Mouse (Mus musculus) liver, postnatal 0 days (tissue): ENCODE measurements around the gene Olfr123. TPM values are rescaled to one million over a fixed set of nuclear protein-coding genes. Genes with fewer than 3 reads are reported as not detected.

ENCODE experiments used
- ATAC-seq: fragments of 200-750 bp; cut with Nextera tagmentation; 2 replicates; pipeline ENCODE4 v1.8.0; 2017; ENCODE audit warnings: mild to moderate bottlenecking, moderate library complexity
- DNase-seq: peaks from one replicate; pipeline ENCODE4 v3.0.0-alpha.2; 2016
- H3K27ac ChIP-seq: fragments of 300-500 bp; sonication (generic); 2 replicates; pipeline ENCODE4 v1.5.1; 2014; ENCODE audit warnings: antibody characterized with exemption, moderate library complexity, mild to moderate bottlenecking, low read depth
- H3K27me3 ChIP-seq: fragments of 300-500 bp; sonication (generic); 2 replicates; pipeline ENCODE4 v1.6.1; 2014; ENCODE audit warnings: low read length, control low read depth, mixed read lengths; ENCODE audit not compliant: insufficient read depth
- H3K36me3 ChIP-seq: fragments of 300-500 bp; sonication (generic); replicated peaks from 2 replicates; pipeline ENCODE4 v1.6.1; 2014; ENCODE audit warnings: mild to moderate bottlenecking, control low read depth, low read length, moderate library complexity, mixed read lengths; ENCODE audit not compliant: insufficient read depth
- H3K4me1 ChIP-seq: fragments of 300-500 bp; sonication (generic); 2 replicates; pipeline ENCODE4 v1.6.1; 2014; ENCODE audit warnings: antibody characterized with exemption, mild to moderate bottlenecking, control low read depth; ENCODE audit not compliant: insufficient read depth
- H3K4me2 ChIP-seq: fragments of 300-500 bp; sonication (generic); 2 replicates; pipeline ENCODE4 v1.6.1; 2014; ENCODE audit warnings: low read depth, mild to moderate bottlenecking, low read length, moderate library complexity, mixed read lengths
- H3K4me3 ChIP-seq: fragments of 300-500 bp; sonication (generic); 2 replicates; pipeline ENCODE4 v1.5.1; 2014; ENCODE audit warnings: low read depth, low read length
- H3K9ac ChIP-seq: fragments of 300-500 bp; sonication (generic); replicated peaks from 2 replicates; pipeline ENCODE4 v1.6.1; 2014; ENCODE audit warnings: mild to moderate bottlenecking, moderate library complexity
- H3K9me3 ChIP-seq: fragments of 300-500 bp; sonication (generic); 2 replicates; pipeline ENCODE4 v1.6.1; 2016; ENCODE audit warnings: mild to moderate bottlenecking, control low read depth, low read length, mixed read lengths
- CTCF ChIP-seq: sonication (generic); IDR thresholded peaks from 2 replicates; pipeline ENCODE4 v1.5.1; 2016; ENCODE audit warnings: antibody characterized with exemption, low read depth
- EP300 ChIP-seq: IDR thresholded peaks from 2 replicates; pipeline ENCODE4 v1.6.1; 2016; ENCODE audit warnings: antibody characterized with exemption, low read depth, mild to moderate bottlenecking
- WGBS: fragments of 180-500 bp; shearing (Covaris S2); extraction: QIAGEN DNeasy Blood & Tissue Kit; methylation state at CpG from one replicate; pipeline ENCODE4 v1.1.7; 2014; ENCODE audit not compliant: insufficient replicate concordance; 5-methylcytosine and 5-hydroxymethylcytosine counted together
- polyA plus RNA-seq: library from polyadenylated mRNA; unstranded; fragments of >200 nt; fragmentation: Nextera tagmentation; extraction: Ambion mirVana; gene quantifications from 2 replicates; pipeline ENCODE4 v1.2.1, GENCODE M21; 2015

Gene Olfr123
- polyA plus RNA-seq, result not detected in 2 replicates

GRCm38 (mm10) chr17:37793229-37793628 is at the start of gene Olfr123:
TSS of gene Olfr123 (plus strand) at chr17:37793529.
- ATAC-seq (no peak), DNase-seq (no peak)
- Histone ChIP-seq H3K4me1 (no peaks in the 10 kb centered on the region), H3K4me2 (no peak within 1 kb of the TSS), H3K27ac (no peak within 1 kb of the TSS), H3K4me3 (no peak within 1 kb of the TSS), H3K9me3 (peaks cover 3% of the 10 kb centered on the region; the same call in 1 of the 2 replicates), H3K36me3 (no peaks in the 10 kb centered on the region), H3K27me3 (no peaks in the 10 kb centered on the region), H3K9ac (no peak within 1 kb of the TSS)
- 75% methylated on average over 2 of the region's 2 CpGs for WGBS
- no peak for TF ChIP-seq CTCF
- no peak for TF ChIP-seq EP300

- WGBS, result 70% methylated on average over 4 of the region's 4 CpGs
- Histone ChIP-seq H3K4me3 (no peak within 1 kb of the TSS), H3K27ac (no peak within 1 kb of the TSS), H3K27me3 (no peaks in the 10 kb centered on the region), H3K9me3 (no peaks in the 10 kb centered on the region), H3K4me2 (no peak within 1 kb of the TSS), H3K9ac (no peak within 1 kb of the TSS), H3K36me3 (no peaks in the 10 kb centered on the region), H3K4me1 (no peaks in the 10 kb centered on the region)
- DNase-seq, result no peak
- ATAC-seq, result no peak
- TF ChIP-seq CTCF, result no peak
- no peak for TF ChIP-seq EP300
Observed at GRCm38 (mm10) chr17:37768307-37768706, 25.0 kb upstream of the Olfr123 start, which contains the start of gene Olfr122. TSS of gene Olfr122 (plus strand) at chr17:37768607.

- WGBS, result 71% methylated on average over 3 of the region's 3 CpGs
- TF ChIP-seq EP300, result no peak
- TF ChIP-seq CTCF, result no peak
Observed at GRCm38 (mm10) chr17:37799588-37799987, 6.3 kb downstream of the Olfr123 start, which contains the start of gene Olfr124. TSS of gene Olfr124 (plus strand) at chr17:37799888.

GRCm38 (mm10) chr17:37832649-37833048 is 39.3 kb downstream of the Olfr123 start, which contains the start of gene Olfr125:
TSS of gene Olfr125 (plus strand) at chr17:37832949.
- DNase-seq (no peak), ATAC-seq (no peak)
- H3K9me3 ChIP-seq, result no peaks in the 10 kb centered on the region
- no peaks in the 10 kb centered on the region for H3K36me3 ChIP-seq
- no peaks in the 10 kb centered on the region for H3K4me1 ChIP-seq
- no peak within 1 kb of the TSS for H3K27ac ChIP-seq
- no peak within 1 kb of the TSS for H3K9ac ChIP-seq
- no peak within 1 kb of the TSS for H3K4me3 ChIP-seq
- no peak within 1 kb of the TSS for H3K4me2 ChIP-seq
- TF ChIP-seq CTCF (no peak), EP300 (no peak)
- no peaks in the 10 kb centered on the region for H3K27me3 ChIP-seq

More at GRCm38 (mm10) chr17:37799588-37799987, 6.3 kb downstream of the Olfr123 start, which contains the start of gene Olfr124:
- Histone ChIP-seq H3K4me3 (no peak within 1 kb of the TSS), H3K4me1 (no peaks in the 10 kb centered on the region), H3K4me2 (no peak within 1 kb of the TSS), H3K9me3 (peaks cover 3% of the 10 kb centered on the region; the same call in 1 of the 2 replicates), H3K27me3 (no peaks in the 10 kb centered on the region), H3K27ac (no peak within 1 kb of the TSS), H3K36me3 (no peaks in the 10 kb centered on the region), H3K9ac (no peak within 1 kb of the TSS)
- DNase-seq (no peak), ATAC-seq (no peak)

- H3K27ac ChIP-seq, result no peak within 1 kb of the TSS
- H3K9me3 ChIP-seq, result no peaks in the 10 kb centered on the region
- no peaks in the 10 kb centered on the region for H3K4me1 ChIP-seq
- no peak within 1 kb of the TSS for H3K4me2 ChIP-seq
- TF ChIP-seq CTCF (no peak), EP300 (no peak)
- H3K27me3 ChIP-seq, result no peaks in the 10 kb centered on the region
- no peak within 1 kb of the TSS for H3K4me3 ChIP-seq
- no peaks in the 10 kb centered on the region for H3K36me3 ChIP-seq
- H3K9ac ChIP-seq, result no peak within 1 kb of the TSS
- no peak for DNase-seq
- no peak for ATAC-seq
Observed at GRCm38 (mm10) chr17:37847183-37847582, 53.9 kb downstream of the Olfr123 start, which contains the start of gene Olfr126. TSS of gene Olfr126 (plus strand) at chr17:37847483.

Other genes with a start within 250 kb of the Olfr123 start
- not detected in 2 replicates for gene Olfr112, start 224.1 kb upstream of the Olfr123 start, polyA plus RNA-seq
- not detected in 2 replicates for gene Olfr113, start 215.9 kb upstream of the Olfr123 start, polyA plus RNA-seq
- not detected in 2 replicates for gene Olfr114, start 200.8 kb upstream of the Olfr123 start, polyA plus RNA-seq
- gene Olfr115, start 166.4 kb upstream of the Olfr123 start, polyA plus RNA-seq, result not detected in 2 replicates
- gene Olfr116, start 166.3 kb upstream of the Olfr123 start, polyA plus RNA-seq, result not detected in 2 replicates
- gene Olfr117, start 129.7 kb upstream of the Olfr123 start, polyA plus RNA-seq, result not detected in 2 replicates
- not detected in 2 replicates for gene Olfr118, start 126.5 kb upstream of the Olfr123 start, polyA plus RNA-seq
- not detected in 2 replicates for gene Olfr119, start 97.0 kb upstream of the Olfr123 start, polyA plus RNA-seq
- gene Olfr120, start 71.7 kb upstream of the Olfr123 start, polyA plus RNA-seq, result not detected in 2 replicates
- not detected in 2 replicates for gene Olfr121, start 44.7 kb upstream of the Olfr123 start, polyA plus RNA-seq
- gene Olfr122, start 24.9 kb upstream of the Olfr123 start, polyA plus RNA-seq, result not detected in 2 replicates
- not detected in 2 replicates for gene Olfr124, start 6.4 kb downstream of the Olfr123 start, polyA plus RNA-seq
- not detected in 2 replicates for gene Olfr125, start 39.4 kb downstream of the Olfr123 start, polyA plus RNA-seq
- not detected in 2 replicates for gene Olfr126, start 54.0 kb downstream of the Olfr123 start, polyA plus RNA-seq
- gene Olfr127, start 106.9 kb downstream of the Olfr123 start, polyA plus RNA-seq, result not detected in 2 replicates
- not detected in 2 replicates for gene Olfr128, start 127.0 kb downstream of the Olfr123 start, polyA plus RNA-seq
- not detected in 2 replicates for gene Olfr761, start 159.6 kb downstream of the Olfr123 start, polyA plus RNA-seq